Mouse (Mus musculus) urinary bladder, postnatal 10 days (tissue): Measurements from ENCODE around the gene Slc17a8.
"Not testable (repeated sequence)": the region's sequence is repeated elsewhere in the genome, so short reads cannot be mapped to it uniquely, and the experiment has no call there.

Experiments
- DNase-seq: peaks from one replicate; pipeline ENCODE4 v3.0.0; 2022; ENCODE audit warnings: low spot score

The Slc17a8 gene

DNA sequence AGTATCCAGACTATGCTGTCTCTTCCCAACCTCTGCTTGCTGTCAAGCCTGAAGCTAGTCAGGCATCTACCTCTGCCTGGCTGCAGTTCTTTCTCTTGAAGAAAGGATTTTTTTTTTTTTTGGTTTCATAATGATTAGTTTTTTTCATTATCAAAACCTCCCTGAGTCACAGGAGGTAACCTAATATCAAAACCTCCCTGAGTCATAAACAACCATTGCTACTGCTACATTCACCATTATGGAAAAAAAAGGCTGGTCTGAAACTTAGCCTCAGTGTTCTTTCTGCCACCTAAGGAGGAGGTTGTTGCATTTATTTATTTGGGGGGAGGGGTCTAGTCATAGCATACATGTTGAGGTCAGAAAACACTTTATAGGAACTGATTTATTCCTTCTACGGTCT, 31.2 kb downstream of the Slc17a8 start:
- no peak for DNase-seq

DNA sequence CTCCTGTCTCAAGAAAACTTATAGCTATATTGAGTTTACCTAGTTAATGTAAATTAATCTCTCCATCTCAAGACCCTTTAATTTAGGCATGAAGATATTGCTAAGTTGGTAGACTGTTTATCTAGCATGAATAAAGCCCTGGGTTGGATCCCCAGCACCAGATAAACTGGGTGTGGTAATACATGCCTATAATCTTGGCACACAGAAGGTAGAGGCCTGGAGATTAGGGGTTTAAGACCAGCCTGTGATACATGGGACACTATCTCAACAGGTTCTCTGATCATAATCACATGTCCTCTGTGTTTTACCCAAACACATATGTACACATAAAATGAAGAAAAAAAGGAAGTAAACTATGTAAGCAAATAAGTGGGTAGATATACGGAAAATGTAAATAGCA, 32.3 kb downstream of the Slc17a8 start:
- DNase-seq, result no peak

DNA sequence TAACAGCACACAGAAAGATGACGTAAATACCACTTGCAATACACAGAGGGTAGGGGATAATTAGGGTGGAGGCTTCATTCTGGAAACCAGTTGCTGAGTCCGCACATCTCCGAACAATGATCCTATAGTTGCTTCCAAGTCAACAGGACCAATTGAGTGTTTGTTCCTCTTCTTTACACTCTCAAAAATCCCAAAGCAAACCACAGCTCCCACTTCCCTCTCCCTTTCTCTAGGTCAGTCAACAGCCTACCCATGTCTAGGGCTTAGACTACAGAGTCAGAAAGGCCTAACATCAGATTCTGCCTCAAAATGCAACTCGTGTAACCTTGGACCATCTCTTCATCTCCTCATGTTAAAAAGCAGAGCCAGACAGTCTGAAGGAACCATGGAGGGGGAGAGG, 36.3 kb downstream of the Slc17a8 start:
- DNase-seq, result no peak

GRCm38 (mm10) chr10:89578801-89579200, 42.3 kb downstream of the Slc17a8 start:
- DNase-seq, result no peak

DNA sequence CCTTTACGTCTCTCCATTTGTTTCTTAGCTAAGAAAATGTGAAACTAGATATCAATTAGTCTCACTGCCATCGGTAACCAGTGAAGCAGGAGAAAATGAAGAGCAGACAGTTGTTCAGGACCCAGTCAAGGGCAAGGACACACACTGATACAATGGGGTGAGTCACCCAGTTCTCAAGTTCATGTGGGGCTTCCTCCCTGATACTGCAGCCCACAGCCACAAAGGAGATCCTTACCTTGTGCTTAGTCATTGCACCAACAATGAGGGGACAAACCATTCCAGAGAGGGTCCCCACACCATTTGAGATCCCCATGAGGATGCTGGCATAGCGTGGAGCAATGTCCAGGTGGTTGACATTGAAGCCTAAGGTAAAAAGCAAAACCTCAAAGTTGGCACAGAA, 43.4 kb downstream of the Slc17a8 start:
- DNase-seq, result no peak

DNA sequence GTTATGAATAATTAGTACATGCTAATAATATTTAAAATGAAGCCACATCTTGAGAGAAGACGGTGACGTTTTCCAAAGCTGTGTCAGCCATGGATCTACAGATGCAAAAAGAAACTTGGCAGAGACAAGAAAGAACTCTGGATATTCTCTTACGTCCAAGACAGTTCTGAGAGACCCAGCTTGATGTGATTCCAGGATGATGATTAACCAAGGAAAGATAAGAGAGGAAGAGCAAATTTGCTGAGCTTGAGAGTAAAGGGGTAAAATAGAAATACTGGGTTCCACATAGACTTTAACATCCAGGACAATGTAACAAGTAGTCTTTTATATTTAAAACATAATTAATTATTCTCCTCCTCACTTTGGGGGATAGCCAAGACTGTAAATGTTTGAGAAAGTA, 47.6 kb downstream of the Slc17a8 start:
- no peak for DNase-seq

GRCm38 (mm10) chr10:89572946-89573345, 48.1 kb downstream of the Slc17a8 start:
- DNase-seq, result no peak

GRCm38 (mm10) chr10:89567391-89567790, 53.7 kb downstream of the Slc17a8 start:
- no peak for DNase-seq

GRCm38 (mm10) chr10:89565301-89566022, 55.6 kb downstream of the Slc17a8 start:
- no peak for DNase-seq

DNA sequence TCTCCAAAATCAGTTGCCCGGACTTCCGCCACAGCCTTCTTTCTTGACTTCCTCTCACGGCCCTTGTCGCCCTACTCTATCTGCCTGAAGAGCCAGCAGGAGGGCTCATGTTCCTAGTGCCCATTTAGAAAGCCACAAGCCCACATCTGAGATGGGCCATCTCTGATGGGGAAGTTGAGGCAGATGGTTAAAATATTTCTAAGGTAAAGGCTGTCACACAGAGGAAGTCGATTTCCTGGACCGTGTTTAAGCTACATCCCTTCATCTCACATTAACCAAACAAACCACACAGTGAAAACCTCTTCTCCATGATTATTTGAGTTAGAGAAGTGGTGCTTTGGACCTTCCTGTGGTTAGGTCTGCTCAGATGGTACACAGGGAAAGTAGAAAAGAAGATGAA, 58.9 kb downstream of the Slc17a8 start:
- DNase-seq, result no peak

- no peak for DNase-seq
Measured at GRCm38 (mm10) chr10:89559351-89559750, 61.7 kb downstream of the Slc17a8 start.

GRCm38 (mm10) chr10:89554885-89555284, 66.2 kb downstream of the Slc17a8 start:
- not testable (repeated sequence) for DNase-seq

DNA sequence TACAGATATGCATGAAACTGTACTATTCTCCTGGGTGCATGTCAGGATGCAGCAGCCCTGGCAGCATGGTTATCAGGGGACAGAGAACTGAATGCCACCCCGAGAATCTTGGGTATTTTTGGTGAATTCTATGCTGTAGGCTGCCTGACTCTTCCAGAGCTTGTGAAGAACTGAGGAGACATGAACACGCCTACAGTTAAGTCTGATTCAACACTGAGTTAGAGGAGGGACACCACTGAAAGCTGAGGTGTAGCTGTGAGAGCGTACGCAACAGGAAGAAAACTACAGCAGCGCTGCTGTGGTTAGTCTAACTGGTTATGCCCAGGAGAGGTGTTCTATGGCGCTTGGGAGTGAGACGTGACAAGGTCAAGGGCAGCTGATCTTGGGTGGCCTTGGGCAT, 67.2 kb downstream of the Slc17a8 start:
- not testable (repeated sequence) for DNase-seq

DNA sequence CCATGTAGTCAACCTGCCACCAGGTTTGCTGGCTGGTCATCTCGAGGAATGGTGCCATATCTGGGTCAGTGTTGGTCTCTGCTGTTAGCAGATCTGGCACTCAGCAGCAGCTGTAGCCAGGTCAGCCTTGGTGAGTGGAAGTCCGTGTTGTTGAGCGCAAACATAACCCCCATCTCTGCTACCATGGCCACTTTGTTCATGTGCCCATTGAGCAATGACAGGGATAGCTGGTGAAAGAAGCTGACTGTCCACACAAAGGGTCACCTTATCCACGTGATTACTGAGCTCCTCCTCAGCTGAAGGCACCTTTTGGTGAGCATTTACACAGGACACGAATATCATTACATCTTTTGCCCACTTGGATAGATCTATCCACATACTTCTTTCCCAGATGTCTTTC, 68.0 kb downstream of the Slc17a8 start:
- DNase-seq, result no peak

- no peak for DNase-seq
Measured at GRCm38 (mm10) chr10:89551657-89552056, 69.4 kb downstream of the Slc17a8 start.

DNA sequence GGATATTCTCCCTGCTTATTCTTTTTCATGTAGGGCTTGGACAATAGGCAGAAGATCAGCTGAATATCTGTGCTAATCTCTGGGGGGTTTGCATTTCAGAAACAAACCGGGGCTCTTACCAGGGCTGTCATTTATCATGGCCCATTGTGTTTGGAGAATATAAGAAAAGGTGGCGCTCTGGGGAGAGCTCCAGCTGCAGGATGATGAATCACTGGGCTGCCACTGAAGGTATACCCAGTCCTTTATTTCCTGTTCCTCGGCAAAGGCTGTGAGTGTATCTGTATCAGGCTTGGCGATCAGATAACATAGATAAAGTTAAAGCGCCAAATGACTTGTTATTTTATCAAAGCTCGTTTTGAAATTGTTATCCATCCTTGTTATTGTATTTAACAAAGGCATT, 73.0 kb downstream of the Slc17a8 start:
- no peak for DNase-seq

DNA sequence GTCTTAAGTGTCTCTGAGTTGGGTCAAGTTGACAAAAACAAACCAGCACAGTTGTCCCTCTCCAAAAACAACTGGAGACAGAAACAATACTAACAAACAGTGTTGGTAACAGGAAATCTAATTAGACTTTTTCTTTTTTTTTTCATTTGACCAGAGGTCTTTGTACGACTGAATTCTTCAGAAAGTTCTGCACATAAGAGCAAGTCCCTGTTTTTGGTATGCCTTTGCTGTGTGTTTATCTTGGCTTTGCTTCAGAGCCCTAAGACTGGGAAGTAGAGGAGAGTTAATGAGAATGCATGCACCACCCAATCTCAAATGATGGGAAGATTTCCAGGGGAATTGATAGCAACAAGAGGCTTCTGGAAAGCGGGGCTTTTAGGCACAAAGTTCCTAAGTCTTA, 74.1 kb downstream of the Slc17a8 start:
- no peak for DNase-seq

GRCm38 (mm10) chr10:89543867-89544266, 77.2 kb downstream of the Slc17a8 start:
- DNase-seq, result no peak

- no peak for DNase-seq
Measured at GRCm38 (mm10) chr10:89542321-89542720, 78.7 kb downstream of the Slc17a8 start.

- no peak for DNase-seq
Measured at GRCm38 (mm10) chr10:89532929-89533727, 87.9 kb downstream of the Slc17a8 start, which contains the start of gene Nr1h4. Gene Nr1h4 (minus strand): TSS chr10:89533585.

DNA sequence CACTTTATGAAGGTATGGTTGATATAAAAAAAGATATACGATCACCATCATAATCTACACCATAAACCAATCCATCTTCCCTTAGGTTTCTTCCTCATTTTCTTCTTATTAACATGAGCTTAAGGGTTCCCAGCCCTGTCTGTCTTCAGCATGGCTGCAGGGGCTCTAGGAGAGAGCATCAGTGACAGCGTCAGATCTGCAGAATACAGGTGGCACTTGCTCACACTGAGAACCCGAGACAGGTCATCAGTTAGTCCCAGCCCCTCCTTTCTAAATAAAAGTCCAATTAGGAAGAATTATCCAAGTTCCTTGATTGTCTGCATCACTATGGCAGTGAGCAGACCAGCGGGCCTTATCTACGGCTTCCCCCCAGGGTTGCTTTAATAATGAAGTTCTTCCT, 88.6 kb downstream of the Slc17a8 start:
- no peak for DNase-seq

- DNase-seq, result no peak
Measured at GRCm38 (mm10) chr10:89531976-89532375, 89.1 kb downstream of the Slc17a8 start.

DNA sequence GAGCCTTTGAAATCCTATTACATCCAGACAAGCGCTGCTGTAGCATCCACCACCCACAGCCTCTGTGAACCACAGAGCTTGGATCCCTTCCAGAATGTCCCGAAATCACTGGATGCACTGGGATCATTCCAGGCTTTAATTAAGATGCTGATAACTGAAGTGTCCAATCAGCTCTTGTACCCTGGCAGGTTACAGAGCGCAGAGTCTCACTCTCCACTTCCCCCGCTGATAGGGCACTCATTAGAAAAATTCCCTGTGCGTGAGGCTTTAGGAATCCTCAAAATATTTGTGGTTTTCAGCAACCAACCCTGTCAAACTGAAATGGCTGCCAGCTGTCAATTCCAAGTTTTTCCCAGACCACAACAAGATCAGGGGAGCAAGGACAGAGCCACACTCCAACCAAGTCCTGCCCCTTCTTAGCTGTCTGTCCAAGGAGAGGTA, 89.8 kb downstream of the Slc17a8 start:
- no peak for DNase-seq
